Mouse (Mus musculus) embryonic facial prominence, embryonic 15.5 days (tissue): ENCODE results near the gene Kcnk15. TPM values are rescaled to one million over a fixed set of nuclear protein-coding genes. Genes with fewer than 3 reads are reported as not detected.
A peak's percentile ranks its signal among the peaks of the same experiment; 100 is the strongest.

Experiments used
- ATAC-seq: fragments of 200-750 bp; cut with Nextera tagmentation; 2 replicates; pipeline ENCODE4 v1.8.0; 2017; ENCODE audit warnings: low read depth, moderate TSS enrichment; ENCODE audit not compliant: insufficient number of reproducible peaks, low FRiP score, low TSS enrichment
- H3K27ac ChIP-seq: fragments of 300-500 bp; sonication (generic); replicated peaks from 2 replicates; pipeline ENCODE4 v1.5.1; 2015; ENCODE audit warnings: mild to moderate bottlenecking, inconsistent platforms
- H3K27me3 ChIP-seq: fragments of 300-500 bp; sonication (generic); 2 replicates; pipeline ENCODE4 v1.6.1; 2015; ENCODE audit warnings: inconsistent platforms
- H3K36me3 ChIP-seq: fragments of 300-500 bp; sonication (generic); 2 replicates; pipeline ENCODE4 v1.6.1; 2015; ENCODE audit warnings: mild to moderate bottlenecking, inconsistent platforms
- H3K4me1 ChIP-seq: fragments of 300-500 bp; sonication (generic); 2 replicates; pipeline ENCODE4 v1.6.1; 2015; ENCODE audit warnings: inconsistent platforms
- H3K4me2 ChIP-seq: fragments of 300-500 bp; sonication (generic); replicated peaks from 2 replicates; pipeline ENCODE4 v1.6.1; 2015; ENCODE audit warnings: mild to moderate bottlenecking, inconsistent platforms
- H3K4me3 ChIP-seq: fragments of 300-500 bp; sonication (generic); replicated peaks from 2 replicates; pipeline ENCODE4 v1.5.1; 2015; ENCODE audit warnings: mild to moderate bottlenecking, inconsistent platforms
- H3K9ac ChIP-seq: fragments of 300-500 bp; sonication (generic); 2 replicates; pipeline ENCODE4 v1.6.1; 2015; ENCODE audit warnings: inconsistent platforms
- H3K9me3 ChIP-seq: fragments of 300-500 bp; sonication (generic); replicated peaks from 2 replicates; pipeline ENCODE4 v1.6.1; 2016; ENCODE audit warnings: inconsistent platforms
- WGBS: fragments of 180-500 bp; shearing (Covaris S2); methylation state at CpG from one replicate; pipeline ENCODE4 v1.1.7; 2015; 5-methylcytosine and 5-hydroxymethylcytosine counted together
- polyA plus RNA-seq: library from polyadenylated mRNA; unstranded; fragments of >200 nt; fragmentation: Nextera tagmentation; extraction: Ambion mirVana; gene quantifications from 2 replicates; pipeline ENCODE4 v1.2.1, GENCODE M21; 2015

Kcnk15 gene
- polyA plus RNA-seq, 1 experiment from 2014 or later = not detected

- WGBS = 52% methylated on average over 7 of the region's 7 CpGs
- H3K27me3 ChIP-seq = no peaks in the 10 kb centered on the region
Measured at GRCm38 (mm10) chr2:163897988-163898535, 44.6 kb downstream of the Kcnk15 start.

GRCm38 (mm10) chr2:163899910-163900411 lies 46.5 kb downstream of the Kcnk15 start:
- WGBS = 45% methylated on average over 14 of the region's 14 CpGs
- Histone ChIP-seq H3K9ac (no peak overlapping the region), H3K4me1 (peaks cover 3% of the 10 kb centered on the region; the same call in 1 of the 2 replicates), H3K36me3 (no peaks in the 10 kb centered on the region), H3K27ac (no peak overlapping the region), H3K4me2 (no peak overlapping the region), H3K27me3 (no peaks in the 10 kb centered on the region), H3K4me3 (no peak overlapping the region), H3K9me3 (no peaks in the 10 kb centered on the region)
- ATAC-seq = no peak

More at GRCm38 (mm10) chr2:163897988-163898535, 44.6 kb downstream of the Kcnk15 start:
- ATAC-seq = no peak
- Histone ChIP-seq H3K9ac (no peak overlapping the region), H3K4me2 (no peak overlapping the region), H3K4me3 (no peak overlapping the region), H3K36me3 (no peaks in the 10 kb centered on the region), H3K4me1 (no peaks in the 10 kb centered on the region), H3K9me3 (no peaks in the 10 kb centered on the region), H3K27ac (no peak overlapping the region)

GRCm38 (mm10) chr2:163901043-163901442 lies 47.6 kb downstream of the Kcnk15 start:
- Histone ChIP-seq H3K9me3 (no peaks in the 10 kb centered on the region), H3K27me3 (peaks cover 6% of the 10 kb centered on the region; the same call in 1 of the 2 replicates), H3K9ac (no peak overlapping the region), H3K4me3 (no peak overlapping the region), H3K4me1 (peaks cover 3% of the 10 kb centered on the region; the same call in 1 of the 2 replicates), H3K27ac (no peak overlapping the region), H3K36me3 (no peaks in the 10 kb centered on the region), H3K4me2 (no peak overlapping the region)
- no peak for ATAC-seq
- 67% methylated on average over 7 of the region's 7 CpGs for WGBS

- Histone ChIP-seq H3K4me2 (no peak overlapping the region), H3K9me3 (no peaks in the 10 kb centered on the region), H3K9ac (no peak overlapping the region), H3K36me3 (no peaks in the 10 kb centered on the region), H3K27ac (no peak overlapping the region), H3K4me3 (no peak overlapping the region), H3K27me3 (peaks cover 6% of the 10 kb centered on the region; the same call in 1 of the 2 replicates), H3K4me1 (peaks cover 3% of the 10 kb centered on the region; the same call in 1 of the 2 replicates)
- ATAC-seq = no peak
- WGBS = 66% methylated on average over 4 of the region's 4 CpGs
Measured at GRCm38 (mm10) chr2:163902448-163902847, 49.0 kb downstream of the Kcnk15 start.

GRCm38 (mm10) chr2:163903461-163903860 lies 50.0 kb downstream of the Kcnk15 start:
- peak; percentile 40; the same call in 1 of the 2 replicates for ATAC-seq
- Histone ChIP-seq H3K9me3 (no peaks in the 10 kb centered on the region), H3K4me2 (no peak overlapping the region), H3K27me3 (peaks cover 6% of the 10 kb centered on the region; the same call in 1 of the 2 replicates), H3K27ac (no peak overlapping the region), H3K4me1 (peaks cover 3% of the 10 kb centered on the region; the same call in 1 of the 2 replicates), H3K9ac (no peak overlapping the region), H3K36me3 (no peaks in the 10 kb centered on the region), H3K4me3 (no peak overlapping the region)
- 47% methylated on average over 11 of the region's 11 CpGs for WGBS

GRCm38 (mm10) chr2:163904323-163904722 lies 50.9 kb downstream of the Kcnk15 start:
- H3K27ac ChIP-seq = no peak overlapping the region
- peaks cover 7% of the 10 kb centered on the region for H3K27me3 ChIP-seq
- WGBS = 64% methylated on average over 4 of the region's 4 CpGs
- H3K9ac ChIP-seq = no peak overlapping the region
- no peak overlapping the region for H3K4me2 ChIP-seq
- H3K4me3 ChIP-seq = no peak overlapping the region
- H3K36me3 ChIP-seq = no peaks in the 10 kb centered on the region
- no peak for ATAC-seq
- H3K4me1 ChIP-seq = peaks cover 3% of the 10 kb centered on the region; the same call in 1 of the 2 replicates
- H3K9me3 ChIP-seq = no peaks in the 10 kb centered on the region

- no peak for ATAC-seq
- H3K9me3 ChIP-seq = no peaks in the 10 kb centered on the region
- H3K4me3 ChIP-seq = no peak overlapping the region
- no peak overlapping the region for H3K4me2 ChIP-seq
- peaks cover 18% of the 10 kb centered on the region for H3K27me3 ChIP-seq
- no peaks in the 10 kb centered on the region for H3K36me3 ChIP-seq
- H3K27ac ChIP-seq = no peak overlapping the region
- H3K4me1 ChIP-seq = peaks cover 3% of the 10 kb centered on the region; the same call in 1 of the 2 replicates
- no peak overlapping the region for H3K9ac ChIP-seq
- 61% methylated on average over 5 of the region's 5 CpGs for WGBS
Measured at GRCm38 (mm10) chr2:163907131-163907530, 53.7 kb downstream of the Kcnk15 start.

Other genes with a start within 250 kb of the Kcnk15 start
- 39.4 and 40.8 TPM in 2 replicates for gene Serinc3, start 208.5 kb upstream of the Kcnk15 start, polyA plus RNA-seq
- gene Pkig, start 195.3 kb upstream of the Kcnk15 start, polyA plus RNA-seq = 152 and 155 TPM in 2 replicates
- 8.1 and 8.4 TPM in 2 replicates for gene Ada, start 103.4 kb upstream of the Kcnk15 start, polyA plus RNA-seq
- 1.4 and 2.9 TPM in 2 replicates for gene Ccn5, start 32.8 kb upstream of the Kcnk15 start, polyA plus RNA-seq
- 0.17 and 0.29 TPM in 2 replicates for gene Rims4, start 65.0 kb downstream of the Kcnk15 start, polyA plus RNA-seq
- gene Ywhab, start 141.3 kb downstream of the Kcnk15 start, polyA plus RNA-seq = 291 and 294 TPM in 2 replicates
- gene Pabpc1l, start 171.8 kb downstream of the Kcnk15 start, polyA plus RNA-seq = 2.0 and 2.1 TPM in 2 replicates
- gene Stk4, start 216.7 kb downstream of the Kcnk15 start, polyA plus RNA-seq = 18.2 and 18.7 TPM in 2 replicates
- gene Tomm34, start 217.5 kb downstream of the Kcnk15 start, polyA plus RNA-seq = 59.1 and 66.0 TPM in 2 replicates